Mouse (Mus musculus) retina, adult 2 months (tissue): Measurements from ENCODE around the gene Elmo3.

Source experiments
- DNase-seq: peaks from one replicate; pipeline ENCODE4 v3.0.0-alpha.2; 2012; ENCODE audit warnings: low read depth, low spot score

The Elmo3 gene

GRCm38 (mm10) chr8:105305211-105306145 lies at the start of gene Elmo3:
Elmo3 (plus strand) TSS chr8:105305601.
- DNase-seq = no peak

- DNase-seq = no peak
These were observed 47.9 kb upstream of the Elmo3 start for GRCm38 (mm10) chr8:105257318-105258114.

- DNase-seq = no peak
These were observed 46.3 kb upstream of the Elmo3 start for GRCm38 (mm10) chr8:105258911-105259720.

- peak; percentile 50 for DNase-seq
These were observed 45.6 kb upstream of the Elmo3 start for GRCm38 (mm10) chr8:105259721-105260320.

GRCm38 (mm10) chr8:105260371-105261099 lies 44.9 kb upstream of the Elmo3 start:
- DNase-seq = no peak

- DNase-seq = no peak
These were observed 43.9 kb upstream of the Elmo3 start for GRCm38 (mm10) chr8:105261326-105261980.

GRCm38 (mm10) chr8:105263244-105263912 lies 42.0 kb upstream of the Elmo3 start:
- no peak for DNase-seq

- no peak for DNase-seq
These were observed 41.1 kb upstream of the Elmo3 start, which contains the start of the genes Tradd and Fbxl8 for GRCm38 (mm10) chr8:105264024-105264982. Tradd (minus strand) TSS chr8:105264609. Fbxl8 (plus strand) TSS chr8:105264648.

- no peak for DNase-seq
These were observed 40.3 kb upstream of the Elmo3 start for GRCm38 (mm10) chr8:105265128-105265527.

- no peak for DNase-seq
These were observed 38.6 kb upstream of the Elmo3 start for GRCm38 (mm10) chr8:105266775-105267174.

- no peak for DNase-seq
These were observed 36.9 kb upstream of the Elmo3 start for GRCm38 (mm10) chr8:105268342-105269074.

- DNase-seq = no peak
These were observed 36.3 kb upstream of the Elmo3 start for GRCm38 (mm10) chr8:105269075-105269458.

- DNase-seq = no peak
These were observed 35.9 kb upstream of the Elmo3 start, which contains the start of gene Hsf4 for GRCm38 (mm10) chr8:105269461-105269947. Hsf4 (plus strand) TSS chr8:105269801.

- no peak for DNase-seq
These were observed 35.1 kb upstream of the Elmo3 start for GRCm38 (mm10) chr8:105270101-105270915.

- no peak for DNase-seq
These were observed 34.5 kb upstream of the Elmo3 start for GRCm38 (mm10) chr8:105270916-105271186.

GRCm38 (mm10) chr8:105275387-105275786 lies 30.0 kb upstream of the Elmo3 start:
- no peak for DNase-seq

GRCm38 (mm10) chr8:105275840-105276239 lies 29.6 kb upstream of the Elmo3 start, which contains the start of gene Nol3:
Nol3 (plus strand) TSS chr8:105276140.
- no peak for DNase-seq
